Mouse (Mus musculus): ENCODE data around the gene Hnf1b.
A peak's percentile ranks its signal among the peaks of the same experiment; 100 is the strongest.

Gene Hnf1b

GRCm38 (mm10) chr11:83849529-83850335 lies at the start of gene Hnf1b:
Gene Hnf1b, plus strand, starts transcription at chr11:83850063.
- DNase-seq: peak; percentile 31

GRCm38 (mm10) chr11:83802166-83802565 lies 47.7 kb upstream of the Hnf1b start:
- peak; percentile 76 for DNase-seq

GRCm38 (mm10) chr11:83802581-83802980 lies 47.3 kb upstream of the Hnf1b start:
- no peak for DNase-seq

GRCm38 (mm10) chr11:83810441-83810840 lies 39.4 kb upstream of the Hnf1b start:
- DNase-seq: no peak

- DNase-seq: no peak
Measured at GRCm38 (mm10) chr11:83815191-83815590, 34.7 kb upstream of the Hnf1b start.

- peak; percentile 75 for DNase-seq
Measured at GRCm38 (mm10) chr11:83815628-83816027, 34.2 kb upstream of the Hnf1b start.

GRCm38 (mm10) chr11:83817048-83817447 lies 32.8 kb upstream of the Hnf1b start:
- no peak for DNase-seq

GRCm38 (mm10) chr11:83817994-83818393 lies 31.9 kb upstream of the Hnf1b start:
- no peak for DNase-seq

- no peak for DNase-seq
Measured at GRCm38 (mm10) chr11:83818591-83819127, 31.2 kb upstream of the Hnf1b start.

GRCm38 (mm10) chr11:83819806-83820483 lies 29.9 kb upstream of the Hnf1b start:
- no peak for DNase-seq

GRCm38 (mm10) chr11:83826142-83826541 lies 23.7 kb upstream of the Hnf1b start:
- DNase-seq: no peak

- DNase-seq: no peak
Measured at GRCm38 (mm10) chr11:83828553-83829142, 21.2 kb upstream of the Hnf1b start.

GRCm38 (mm10) chr11:83832389-83832788 lies 17.5 kb upstream of the Hnf1b start:
- peak; percentile 63 for DNase-seq

- DNase-seq: no peak
Measured at GRCm38 (mm10) chr11:83833517-83833916, 16.3 kb upstream of the Hnf1b start.

- DNase-seq: no peak
Measured at GRCm38 (mm10) chr11:83833959-83834496, 15.8 kb upstream of the Hnf1b start.

GRCm38 (mm10) chr11:83839451-83839850 lies 10.4 kb upstream of the Hnf1b start:
- no peak for DNase-seq

GRCm38 (mm10) chr11:83843534-83843933 lies 6.3 kb upstream of the Hnf1b start:
- DNase-seq: no peak

GRCm38 (mm10) chr11:83850586-83851272 lies 866 bp downstream of the Hnf1b start:
- DNase-seq: peak; percentile 20

GRCm38 (mm10) chr11:83851273-83852015 lies 1.6 kb downstream of the Hnf1b start:
- peak; percentile 30 for DNase-seq

- peak; percentile 65 for DNase-seq
Measured at GRCm38 (mm10) chr11:83852016-83852355, 2.1 kb downstream of the Hnf1b start.

- DNase-seq: peak; percentile 49
Measured at GRCm38 (mm10) chr11:83852501-83853211, 2.8 kb downstream of the Hnf1b start.
